Mouse (Mus musculus) heart, postnatal 14 days (tissue): ENCODE measurements around the gene Tenm4. TPM values are rescaled to one million over a fixed set of nuclear protein-coding genes. Genes with fewer than 3 reads are reported as not detected.

Source experiments
- DNase-seq, 2 experiments: peaks; one replicate each; pipeline ENCODE4 v3.0.0; 2021 to 2022
- intact Hi-C: fragments of 180-260 bp; cut with DNase I; formaldehyde crosslinking; loops from one replicate; pipeline ENCODE4 v1.15.1; 2025
- total RNA-seq, 2 experiments: library from RNA; stranded (reverse); gene quantifications; 2 replicates each; pipeline ENCODE4 v1.2.3; 2021

Gene Tenm4
- total RNA-seq, 2 experiments from 2014 or later: 2.1 to 2.3 TPM

DNA sequence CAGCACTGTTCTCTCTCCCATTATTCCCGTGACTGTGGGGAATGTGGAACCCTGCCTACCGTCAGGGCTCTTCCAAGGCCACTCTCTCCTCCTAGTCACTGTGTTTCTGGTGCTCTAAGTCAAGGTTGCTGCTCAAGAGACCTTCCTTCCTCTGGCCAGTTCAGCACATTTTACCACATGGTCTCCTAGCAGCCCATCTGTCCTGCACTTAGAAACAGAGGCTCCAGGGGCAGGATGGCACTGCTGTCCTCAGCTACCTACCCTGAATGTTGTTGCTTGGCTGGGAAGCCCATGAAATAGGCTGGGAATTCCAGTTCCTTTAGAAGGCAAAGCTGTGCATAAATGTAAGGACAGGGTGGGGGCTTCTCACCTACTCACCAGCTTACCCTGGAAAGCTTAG is 284.9 kb downstream of the Tenm4 start:
- no peak for DNase-seq
- intact Hi-C loops: no loop called here

DNA sequence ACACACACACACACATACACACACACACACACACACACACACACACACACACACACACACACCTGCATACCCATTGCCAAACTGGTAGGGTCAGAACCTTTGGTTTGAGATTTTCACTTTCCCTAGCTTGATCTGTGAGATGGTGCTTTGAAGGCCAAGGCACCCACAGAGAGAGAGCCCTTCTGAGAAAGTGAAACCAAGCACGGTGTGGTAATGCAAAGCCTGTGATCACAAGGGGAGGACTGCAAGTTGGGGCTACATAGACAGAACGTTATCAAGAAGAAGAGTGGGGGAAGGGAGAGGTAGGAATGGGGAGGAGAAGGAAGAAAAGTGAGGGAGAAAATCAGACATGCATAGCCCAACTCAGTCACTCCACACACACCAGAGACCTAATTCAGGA is 285.6 kb downstream of the Tenm4 start:
- no peak for DNase-seq
- intact Hi-C loops: no loop called here

DNA sequence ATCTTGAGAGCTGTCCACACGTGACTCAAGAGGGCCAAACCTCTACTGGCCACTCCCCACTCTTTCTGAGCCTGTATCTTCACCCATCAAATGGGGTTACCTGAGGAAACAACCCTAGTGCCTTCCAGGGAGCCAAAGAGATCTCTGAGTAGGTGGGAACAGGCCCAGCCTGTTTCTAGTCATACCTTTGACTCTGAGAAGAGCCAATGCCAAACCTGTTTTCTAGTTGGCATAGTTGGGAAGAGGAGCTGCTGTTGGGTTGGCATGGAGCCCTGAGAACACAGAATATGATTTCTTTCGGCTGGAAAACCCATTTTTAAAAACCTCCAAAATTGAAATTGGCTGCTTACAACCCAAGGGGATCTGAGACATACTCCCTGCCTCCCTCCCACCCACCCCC is 286.8 kb downstream of the Tenm4 start:
- intact Hi-C loops: no loop called here
- DNase-seq: no peak

DNA sequence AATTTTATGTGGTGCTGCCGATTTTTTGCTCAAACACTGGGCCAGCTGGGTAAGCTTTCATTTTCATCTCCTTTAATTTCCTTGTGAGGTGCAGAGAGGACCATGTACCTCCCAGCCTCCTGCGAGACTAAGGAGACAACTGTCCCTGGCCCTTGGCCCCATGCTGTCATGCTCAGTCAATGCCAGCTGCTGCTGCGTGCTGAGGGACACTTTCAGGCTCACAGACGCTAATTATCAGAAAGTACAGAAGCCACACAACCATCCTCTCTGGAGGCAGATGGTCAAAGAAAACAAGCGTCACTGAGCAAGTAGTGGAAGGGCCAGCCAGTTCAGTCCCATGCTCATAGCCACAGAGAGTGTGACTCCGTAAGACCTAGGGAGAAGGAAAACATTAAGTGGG is 287.9 kb downstream of the Tenm4 start:
- no peak for DNase-seq
- intact Hi-C loops: no loop called here

DNA sequence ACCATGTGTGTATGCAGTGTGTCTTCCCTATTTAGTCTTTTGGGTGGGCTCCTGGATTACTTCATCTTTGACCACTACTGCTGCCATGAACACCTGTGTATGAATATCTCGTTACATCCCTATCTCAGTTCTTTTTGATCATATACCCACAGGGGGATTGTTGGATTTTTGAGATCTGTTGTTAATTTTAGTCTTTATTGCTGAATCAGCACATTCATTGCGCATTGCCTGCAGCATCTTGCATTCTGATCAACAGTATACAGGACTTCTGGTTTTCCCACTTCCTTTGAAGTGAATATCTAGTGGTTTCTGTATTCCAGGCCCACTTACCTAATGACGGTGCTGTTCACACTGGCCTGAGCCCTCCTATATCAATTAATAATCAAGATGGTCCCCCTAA is 295.7 kb downstream of the Tenm4 start:
- intact Hi-C loops: no loop called here
- DNase-seq: no peak

DNA sequence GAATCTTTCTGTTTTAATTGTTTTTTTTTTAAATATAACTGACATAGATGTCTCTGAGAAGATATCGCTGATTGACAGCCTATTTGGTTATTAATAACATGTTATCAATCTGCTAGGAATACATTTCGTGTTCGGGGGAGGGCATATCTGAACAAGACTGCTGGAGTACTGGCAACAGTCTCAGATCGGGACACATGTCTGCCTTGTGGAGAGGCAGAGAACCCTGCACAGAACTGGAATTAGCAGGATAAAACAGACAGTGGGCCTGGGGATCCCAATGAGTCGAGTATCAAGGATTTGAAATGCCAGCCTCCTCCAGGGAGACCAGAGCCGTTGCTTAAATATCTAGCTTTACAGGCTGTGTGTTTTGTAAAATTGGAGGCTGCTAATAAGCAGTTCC is 299.8 kb downstream of the Tenm4 start:
- DNase-seq: no peak
- intact Hi-C loops: no loop called here

DNA sequence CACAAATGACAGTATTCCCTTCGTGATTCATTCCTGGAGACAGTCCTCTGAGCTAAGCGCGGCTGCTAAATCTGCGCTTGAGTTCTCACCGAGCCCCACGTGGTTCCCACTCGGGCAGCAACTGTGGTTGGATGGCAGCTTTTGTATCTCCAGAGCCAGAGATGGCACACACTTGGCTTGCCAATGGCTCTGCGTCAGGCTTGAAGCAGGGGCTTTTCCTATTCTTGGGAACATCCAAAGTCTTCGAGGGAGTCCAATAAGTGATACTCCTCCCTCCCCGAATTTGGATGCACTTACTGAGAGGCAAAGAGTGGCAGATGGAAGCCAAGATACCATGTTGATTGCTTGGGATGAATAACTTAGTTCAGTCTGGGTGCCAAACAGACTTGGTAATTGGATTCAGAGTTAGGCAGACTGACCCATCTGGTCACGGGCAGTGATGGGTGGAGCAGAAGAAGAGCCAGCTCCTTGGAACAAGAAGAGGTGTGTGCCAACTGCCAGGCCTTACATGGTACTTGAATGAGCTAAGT is 303.6 kb downstream of the Tenm4 start:
- DNase-seq: no peak
- intact Hi-C loops: no loop called here

DNA sequence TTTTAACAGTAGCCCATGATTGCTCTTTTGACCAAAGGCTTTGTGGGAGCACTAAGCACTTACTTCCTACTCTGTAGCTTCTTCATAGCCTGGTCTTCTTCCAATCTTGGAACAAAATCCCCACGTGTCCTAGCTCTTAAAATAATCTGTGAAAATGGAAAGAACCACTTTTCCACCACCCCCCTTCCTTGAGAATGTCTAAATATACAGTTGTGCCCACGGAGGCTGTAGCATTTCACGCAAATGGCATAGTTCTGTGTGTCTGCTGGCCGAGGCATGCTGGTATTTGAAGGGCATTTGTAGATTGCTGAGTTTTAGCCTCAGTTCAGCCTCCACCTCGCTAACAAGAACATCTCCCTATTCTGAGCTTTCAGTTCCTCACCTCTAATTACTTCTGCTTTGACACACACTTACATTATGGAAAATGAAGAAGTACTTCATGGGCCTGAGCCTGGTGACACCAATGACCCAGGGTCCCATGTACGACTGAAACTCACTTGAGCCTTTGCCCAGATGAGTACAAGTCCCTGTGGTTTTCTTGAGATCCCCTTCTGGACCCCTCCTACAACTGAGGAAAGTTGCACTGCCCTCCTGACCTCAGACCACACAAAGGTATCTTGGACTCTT is 306.1 kb downstream of the Tenm4 start:
- intact Hi-C loops: no loop called here
- DNase-seq: no peak

DNA sequence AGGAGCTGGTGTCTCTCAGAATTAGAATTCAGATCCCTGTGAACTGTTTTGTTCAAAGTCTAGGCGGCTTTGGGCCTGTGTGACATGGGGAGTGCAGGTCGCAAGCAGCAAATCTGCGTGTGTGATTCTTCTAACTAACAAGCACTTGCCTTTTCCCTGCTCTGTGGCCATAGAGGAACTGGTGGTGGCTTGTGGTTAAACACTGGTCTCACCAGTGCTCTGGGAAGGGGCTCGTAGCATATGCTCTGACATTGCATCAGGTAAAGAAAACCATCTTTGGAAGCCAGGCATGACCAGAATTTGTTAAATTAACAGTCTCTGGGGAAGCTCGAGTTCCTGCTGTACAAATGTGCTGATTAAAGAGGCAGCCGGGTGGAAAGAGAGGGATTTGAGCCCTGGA is 308.1 kb downstream of the Tenm4 start:
- intact Hi-C loops: no loop called here
- no peak for DNase-seq

DNA sequence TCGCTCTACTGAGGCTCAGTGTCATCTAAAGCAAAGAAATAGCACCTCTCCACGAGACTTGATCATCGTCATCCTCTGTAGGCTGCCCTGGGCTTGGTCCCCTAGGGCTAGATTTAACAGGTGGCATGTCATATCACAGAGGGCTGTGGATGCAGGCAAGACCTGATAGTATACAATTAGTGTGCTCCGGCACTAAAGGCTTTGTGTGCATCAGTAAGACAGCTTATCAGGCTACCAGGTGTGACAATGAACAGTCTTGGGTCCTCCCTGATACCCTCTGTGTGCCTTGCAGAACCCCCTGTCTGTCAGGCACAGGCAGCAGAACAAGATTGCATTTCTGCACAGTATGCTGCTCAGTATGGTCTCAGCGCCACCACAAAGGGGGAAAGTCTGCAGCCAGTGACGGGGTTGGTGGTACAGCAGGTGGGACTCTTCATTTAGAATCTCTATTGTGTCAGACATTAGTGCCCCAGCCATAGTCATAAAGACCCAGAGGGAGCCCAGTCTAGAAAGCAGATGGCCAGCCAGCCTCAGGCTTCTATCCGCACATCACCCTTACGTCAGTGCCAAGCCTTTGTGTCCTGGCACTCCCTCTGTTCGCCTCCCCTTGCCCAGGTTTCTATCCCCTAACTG is 309.4 kb downstream of the Tenm4 start:
- intact Hi-C loops: no loop called here
- no peak for DNase-seq

DNA sequence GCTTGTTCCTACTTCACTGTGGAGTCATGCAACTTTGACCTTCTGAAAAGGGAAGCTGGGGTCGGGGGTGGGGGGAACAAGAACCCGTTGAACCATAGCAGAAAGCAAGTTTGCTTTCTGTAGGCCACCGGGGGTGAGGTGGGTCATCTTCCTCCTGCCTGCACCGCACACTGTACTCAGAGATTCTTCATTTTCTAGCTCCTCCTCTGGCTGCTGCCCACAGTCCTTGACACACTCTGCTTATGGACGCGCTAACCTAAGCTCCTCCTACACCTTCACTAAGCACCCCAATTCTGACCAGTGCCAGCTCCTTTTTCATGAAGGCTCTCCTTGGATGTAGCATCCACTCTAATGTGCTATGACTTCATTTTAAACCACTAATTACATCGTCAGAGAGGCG is 311.9 kb downstream of the Tenm4 start:
- intact Hi-C loops: no loop called here
- DNase-seq: no peak

DNA sequence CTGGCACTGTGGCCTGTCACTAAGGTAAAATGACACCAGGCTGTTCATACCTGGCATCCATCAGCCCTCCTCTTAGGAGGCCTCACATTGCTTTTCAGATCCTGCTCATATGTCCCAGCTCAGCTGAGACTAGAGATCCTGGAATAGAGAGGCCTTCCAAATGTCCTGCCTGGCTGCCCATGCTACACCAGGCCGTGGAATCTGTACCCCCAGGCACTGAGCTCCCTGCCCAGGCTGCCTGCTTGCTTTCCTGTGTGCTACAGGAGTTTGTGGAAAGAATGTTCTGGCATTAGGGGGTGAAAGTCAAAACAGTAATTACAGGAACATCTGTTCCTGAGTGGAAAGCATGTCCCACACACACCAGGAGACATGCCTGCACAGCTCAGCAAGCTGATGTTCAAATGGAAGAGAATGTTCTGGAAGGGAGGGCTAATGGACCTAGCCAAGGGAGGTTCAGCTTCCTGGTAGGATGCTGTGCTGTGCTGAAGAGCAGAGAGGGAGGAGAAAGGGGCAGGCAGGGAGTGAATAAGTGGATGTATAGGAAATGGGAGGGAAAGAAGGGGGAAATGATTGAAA is 313.0 kb downstream of the Tenm4 start:
- DNase-seq: no peak
- intact Hi-C loops: no loop called here

DNA sequence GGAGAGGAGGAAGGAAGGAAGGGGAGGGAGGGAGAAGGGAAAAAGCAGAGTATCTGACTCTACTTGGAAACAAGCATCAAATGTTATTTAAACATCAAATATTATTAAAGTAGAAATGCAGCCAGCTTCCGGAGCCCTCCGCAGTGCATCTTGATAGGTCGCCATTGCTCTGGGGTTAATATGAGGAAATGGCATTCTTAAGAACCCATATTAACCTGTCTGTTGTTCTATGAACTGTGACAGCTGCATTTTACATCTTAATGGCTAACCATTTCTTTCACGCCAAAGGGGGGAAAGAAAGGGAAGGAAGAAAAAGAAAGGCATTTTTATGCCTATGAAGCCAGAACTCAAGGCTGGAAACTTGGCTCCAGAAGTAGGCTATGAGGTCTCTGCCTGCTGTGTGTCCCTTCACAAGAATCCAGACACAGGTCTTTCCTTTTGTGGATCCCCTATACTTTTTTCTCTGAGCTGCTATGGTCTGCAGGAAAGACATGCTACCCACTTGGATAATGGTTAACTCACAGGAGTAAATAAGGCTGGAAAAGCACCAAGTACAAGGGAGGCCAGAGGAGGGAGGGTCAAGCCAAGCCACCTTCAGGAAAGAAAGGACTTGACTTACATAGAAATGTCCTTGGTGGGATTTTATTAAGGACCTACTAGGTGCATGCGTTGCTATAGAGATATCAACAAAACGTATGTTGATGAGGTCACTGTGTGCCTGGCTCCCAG is 318.5 kb downstream of the Tenm4 start:
- intact Hi-C loops: no loop called here
- DNase-seq: no peak

DNA sequence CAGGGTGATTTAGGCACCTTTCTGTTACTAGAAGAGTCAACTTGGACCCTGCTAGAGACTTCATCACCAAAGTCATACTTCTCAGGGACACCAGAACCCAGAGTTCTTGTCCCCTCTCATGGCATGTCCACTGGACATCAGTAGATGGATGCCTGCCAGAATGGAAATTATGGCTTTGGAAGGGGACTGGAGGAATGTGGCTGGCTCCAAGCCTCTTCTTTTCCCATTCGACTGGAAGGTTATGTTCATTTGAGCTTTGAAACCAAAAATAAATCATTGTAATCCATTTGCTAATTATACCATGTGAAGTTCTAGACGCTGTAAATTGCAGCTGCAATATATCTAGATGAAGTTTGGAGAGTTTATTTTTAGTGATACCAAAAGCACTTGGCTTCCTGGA is 320.9 kb downstream of the Tenm4 start:
- intact Hi-C loops: no loop called here
- peak in 1 of 2 experiments; percentile 3 for DNase-seq

DNA sequence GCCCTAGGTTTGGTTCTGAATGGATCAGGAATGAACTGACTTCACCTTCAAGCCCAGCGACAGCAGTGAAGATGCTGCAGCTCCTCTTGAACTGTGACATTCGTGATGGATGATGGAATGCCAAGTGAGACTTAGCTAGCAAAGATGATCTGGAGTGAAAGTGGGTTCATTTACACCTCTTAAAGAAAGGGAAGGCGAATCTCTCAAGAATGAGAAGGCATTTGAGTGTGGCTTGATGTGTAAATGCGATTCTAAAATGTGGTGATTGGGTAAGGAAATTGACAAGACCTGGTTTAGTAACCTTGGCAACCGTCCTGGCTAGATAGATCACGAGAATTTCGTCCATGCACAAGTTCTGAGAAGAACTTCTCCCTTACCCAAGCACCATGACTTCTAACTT is 321.6 kb downstream of the Tenm4 start:
- no peak for DNase-seq
- intact Hi-C loops: no loop called here

DNA sequence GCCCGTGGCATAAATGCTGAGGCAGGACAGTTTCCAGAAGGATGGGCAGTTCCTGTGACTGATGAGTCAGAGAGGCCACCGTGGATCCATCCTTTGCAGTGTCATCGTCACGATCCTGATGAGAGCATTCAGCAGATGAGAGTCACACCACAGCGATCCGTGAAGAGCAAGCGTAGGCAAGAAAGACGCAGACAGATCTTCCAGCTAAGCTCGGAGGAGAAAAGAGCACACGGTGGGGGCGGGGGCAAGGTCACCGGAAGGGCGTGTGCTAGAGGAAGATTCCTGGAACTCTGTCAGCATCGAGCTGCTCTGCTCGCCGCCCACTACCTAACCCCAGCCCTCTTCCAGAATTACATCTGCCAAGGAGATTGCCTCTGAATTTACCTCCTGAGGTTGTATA is 323.0 kb downstream of the Tenm4 start:
- intact Hi-C loops: no loop called here
- DNase-seq: no peak

DNA sequence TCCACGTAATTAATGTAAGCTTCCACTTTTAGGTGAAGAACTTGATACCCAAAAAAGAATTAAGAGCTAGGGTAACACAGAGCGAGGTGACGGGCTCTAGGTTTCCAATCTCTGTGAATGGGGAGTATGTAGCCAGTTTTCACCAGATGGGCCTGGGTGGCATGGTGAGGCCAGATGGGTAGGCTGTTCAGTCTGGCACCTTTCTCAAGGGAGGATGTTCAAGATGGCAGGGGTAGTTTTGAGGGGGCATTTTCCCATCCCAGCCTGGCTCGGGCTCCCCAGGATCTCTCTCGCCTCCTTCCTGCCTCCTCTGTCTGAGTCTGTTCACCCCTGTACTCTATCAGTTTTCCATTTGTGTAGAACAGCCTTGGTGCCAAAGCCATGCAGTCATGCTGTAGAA is 329.1 kb downstream of the Tenm4 start:
- intact Hi-C loops: no loop called here

DNA sequence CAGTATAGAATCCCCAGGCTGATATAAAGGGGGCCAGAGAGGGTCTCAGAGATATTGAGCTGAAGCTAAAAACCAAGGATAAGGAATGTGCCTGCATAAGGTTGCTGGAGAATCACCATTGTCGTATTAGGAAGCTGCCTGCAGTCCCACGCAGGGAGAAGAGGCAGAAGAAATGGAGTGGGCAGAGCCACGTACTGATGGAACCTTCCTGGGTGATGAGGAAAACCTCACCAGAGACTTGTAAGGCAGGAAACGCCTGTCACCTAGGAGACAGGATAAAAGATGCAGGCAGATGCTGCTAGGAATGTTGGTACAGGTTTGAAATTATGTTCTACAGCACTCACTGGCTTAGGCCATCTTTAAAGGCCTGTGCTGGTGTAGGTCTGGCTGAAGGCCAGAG is 329.8 kb downstream of the Tenm4 start:
- intact Hi-C loops: no loop called here

More for the DNA sequence above, 329.1 kb downstream of the Tenm4 start:
- no peak for DNase-seq

DNA sequence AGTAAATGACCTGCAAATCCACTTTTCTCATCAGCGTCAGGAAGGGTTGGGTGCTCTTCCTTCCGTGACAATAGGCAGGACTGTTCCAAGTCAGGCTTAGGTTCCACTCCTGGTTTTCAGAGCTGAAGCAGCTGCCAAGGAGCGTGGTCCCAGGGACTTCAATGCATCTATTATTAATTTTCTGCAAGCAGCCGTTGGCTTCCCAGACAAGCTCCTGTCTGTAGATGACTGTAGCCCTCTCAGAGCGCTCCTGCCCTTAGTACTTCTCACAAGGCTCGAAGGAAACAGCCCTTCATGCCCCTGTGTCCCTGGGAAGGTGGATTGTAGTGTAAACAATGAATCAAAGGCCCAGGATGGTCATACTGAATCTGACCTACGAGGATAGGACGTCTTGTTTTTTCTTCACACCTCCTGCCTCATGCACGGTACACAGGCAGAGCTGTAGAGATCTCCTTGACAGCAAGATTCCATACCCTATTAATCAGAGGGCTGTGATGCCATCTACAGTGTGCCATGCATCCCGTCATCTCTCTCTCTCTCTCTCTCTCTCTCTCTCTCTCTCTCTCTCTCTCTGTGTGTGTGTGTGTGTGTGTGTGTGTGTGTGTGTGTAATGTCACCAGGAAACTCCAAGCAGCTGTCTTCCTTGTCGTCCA is 331.4 kb downstream of the Tenm4 start:
- DNase-seq: peak in 1 of 2 experiments; percentile 6
- intact Hi-C loops: no loop called here

More for the DNA sequence above, 329.8 kb downstream of the Tenm4 start:
- DNase-seq: no peak

DNA sequence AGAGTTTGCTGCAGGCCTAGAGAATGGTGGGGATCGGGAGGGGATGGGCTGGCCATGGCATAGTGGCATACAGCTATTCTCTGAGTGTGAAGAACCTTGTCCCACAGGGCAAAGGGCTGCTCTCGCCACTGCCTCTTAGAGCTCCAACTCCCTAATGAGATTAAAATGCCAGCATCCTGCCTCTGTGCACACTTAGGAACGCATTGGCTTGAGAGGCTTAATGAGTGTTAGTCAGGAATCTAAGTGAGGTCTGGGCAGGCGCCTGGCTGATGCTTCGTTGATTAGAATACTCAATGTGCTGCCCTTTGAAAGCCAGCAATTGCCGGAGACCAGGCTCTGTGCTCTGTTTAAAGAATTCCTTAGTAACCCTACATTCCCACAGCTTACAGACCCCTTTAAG is 334.5 kb downstream of the Tenm4 start:
- no peak for DNase-seq
- intact Hi-C loops: no loop called here

DNA sequence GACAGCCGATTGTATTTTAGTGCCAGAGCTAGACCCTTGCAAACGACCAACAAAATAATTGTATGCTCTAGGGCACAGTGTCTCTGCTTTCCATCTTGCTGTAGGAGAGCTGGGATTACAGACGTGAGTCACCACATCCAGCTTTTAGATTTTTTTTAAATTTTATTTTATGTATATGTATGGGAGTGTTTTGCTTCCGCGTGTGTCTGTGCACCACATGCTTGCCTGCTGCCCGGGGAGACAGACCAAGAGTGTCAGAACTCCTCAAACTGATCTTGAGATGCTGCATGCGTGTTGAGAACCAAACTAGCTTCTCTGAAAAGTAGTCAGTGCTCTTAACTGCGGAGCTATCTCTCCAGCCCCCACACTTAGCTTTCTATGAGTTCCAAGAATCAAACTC is 336.0 kb downstream of the Tenm4 start:
- DNase-seq: no peak
- intact Hi-C loops: no loop called here
